Mouse (Mus musculus): ENCODE measurements around the gene Slc9a6. TPM values are rescaled to one million over a fixed set of nuclear protein-coding genes. Genes with fewer than 3 reads are reported as not detected.

The Slc9a6 gene
- polyA plus RNA-seq, 1 experiment from 2014 or later, result 6.6 TPM

- ATAC-seq (ENCODE audit: insufficient number of reproducible peaks, low FRiP score, low TSS enrichment, low read depth) (no peak), DNase-seq (ENCODE audit: low spot score) (no peak)
- H3K4me1 ChIP-seq (ENCODE audit: control insufficient read depth, insufficient read depth, low read length), result no peaks in the 10 kb centered on the region
- H3K27ac ChIP-seq (replicated peaks; ENCODE audit: low read depth, low read length), result no peak overlapping the region
- 84% methylated on average over 6 of the region's 6 CpGs for WGBS
- no peaks in the 10 kb centered on the region for H3K27me3 ChIP-seq (ENCODE audit: control insufficient read depth, insufficient read depth, low read length)
- H3K4me3 ChIP-seq (ENCODE audit: low read depth, low read length), result no peak overlapping the region
- H3K4me2 ChIP-seq (ENCODE audit: low read depth, severe bottlenecking), result no peak overlapping the region
- H3K36me3 ChIP-seq (ENCODE audit: control insufficient read depth, insufficient read depth, low read length), result no peaks in the 10 kb centered on the region
- H3K9ac ChIP-seq (ENCODE audit: low read length), result no peak overlapping the region
- H3K9me3 ChIP-seq (ENCODE audit: control insufficient read depth, low read length), result no peaks in the 10 kb centered on the region
Measured at GRCm38 (mm10) chrX:56677736-56678135, 68.2 kb downstream of the Slc9a6 start.

DNA sequence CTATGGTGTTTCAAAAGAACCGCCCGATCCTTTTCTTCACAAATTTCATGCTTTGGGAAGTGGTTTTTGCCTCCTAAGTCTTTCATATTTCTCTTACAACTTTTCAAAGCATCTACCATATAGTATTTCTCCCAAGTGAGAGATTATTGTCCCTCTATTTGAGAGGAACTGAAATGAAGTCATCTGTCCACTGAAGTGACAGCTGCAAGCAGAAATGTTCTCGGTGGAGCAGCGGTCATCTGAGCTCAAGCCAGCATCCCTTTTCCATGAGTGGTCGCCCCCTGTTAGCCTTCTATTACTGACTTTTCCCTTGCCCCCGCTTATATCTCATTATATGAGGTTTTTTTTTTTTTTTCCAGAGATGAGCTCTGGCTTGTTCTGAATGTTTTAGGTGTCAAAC lies 69.5 kb downstream of the Slc9a6 start:
- ATAC-seq (ENCODE audit: insufficient number of reproducible peaks, low FRiP score, low TSS enrichment, low read depth), result no peak
- no peaks in the 10 kb centered on the region for H3K27me3 ChIP-seq (ENCODE audit: control insufficient read depth, insufficient read depth, low read length)
- H3K4me2 ChIP-seq (ENCODE audit: low read depth, severe bottlenecking), result no peak overlapping the region
- H3K9ac ChIP-seq (ENCODE audit: low read length), result no peak overlapping the region
- no peaks in the 10 kb centered on the region for H3K4me1 ChIP-seq (ENCODE audit: control insufficient read depth, insufficient read depth, low read length)
- no peak overlapping the region for H3K4me3 ChIP-seq (ENCODE audit: low read depth, low read length)
- WGBS, result 79% methylated on average over 6 of the region's 6 CpGs
- no peak for DNase-seq (ENCODE audit: low spot score)
- H3K36me3 ChIP-seq (ENCODE audit: control insufficient read depth, insufficient read depth, low read length), result no peaks in the 10 kb centered on the region
- H3K27ac ChIP-seq (replicated peaks; ENCODE audit: low read depth, low read length), result no peak overlapping the region
- H3K9me3 ChIP-seq (ENCODE audit: control insufficient read depth, low read length), result no peaks in the 10 kb centered on the region

- WGBS, result 89% methylated on average over 1 of the region's 1 CpGs
- Histone ChIP-seq H3K4me2 (ENCODE audit: low read depth, severe bottlenecking) (no peak overlapping the region), H3K4me3 (ENCODE audit: low read depth, low read length) (no peak overlapping the region), H3K9ac (ENCODE audit: low read length) (no peak overlapping the region), H3K27me3 (ENCODE audit: control insufficient read depth, insufficient read depth, low read length) (no peaks in the 10 kb centered on the region), H3K36me3 (ENCODE audit: control insufficient read depth, insufficient read depth, low read length) (no peaks in the 10 kb centered on the region), H3K27ac (replicated peaks; ENCODE audit: low read depth, low read length) (no peak overlapping the region), H3K9me3 (ENCODE audit: control insufficient read depth, low read length) (no peaks in the 10 kb centered on the region), H3K4me1 (ENCODE audit: control insufficient read depth, insufficient read depth, low read length) (no peaks in the 10 kb centered on the region)
- no peak for DNase-seq (ENCODE audit: low spot score)
- no peak for ATAC-seq (ENCODE audit: insufficient number of reproducible peaks, low FRiP score, low TSS enrichment, low read depth)
Measured at GRCm38 (mm10) chrX:56682156-56682720, 72.7 kb downstream of the Slc9a6 start.

DNA sequence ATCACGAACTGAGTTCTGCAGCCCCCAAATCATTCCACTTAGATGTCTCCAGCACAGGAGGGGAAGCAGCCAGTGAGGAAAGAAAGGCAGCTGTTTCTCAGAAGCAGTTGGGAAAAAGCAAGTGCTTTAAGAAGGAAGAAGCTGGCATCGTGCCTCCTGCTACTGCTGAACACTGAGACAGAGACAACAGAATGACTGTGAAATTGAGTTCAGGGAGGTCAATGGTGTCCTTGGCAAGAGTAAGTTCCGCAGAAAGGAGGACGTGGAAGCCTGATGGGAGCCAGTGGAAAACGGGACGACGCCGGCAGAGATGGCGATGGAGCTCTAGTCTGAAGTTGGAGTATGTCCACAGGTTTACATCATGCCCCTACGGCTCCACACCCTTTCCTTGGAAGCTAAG lies 74.0 kb downstream of the Slc9a6 start:
- no peak overlapping the region for H3K4me3 ChIP-seq (ENCODE audit: low read depth, low read length)
- no peaks in the 10 kb centered on the region for H3K9me3 ChIP-seq (ENCODE audit: control insufficient read depth, low read length)
- no peaks in the 10 kb centered on the region for H3K36me3 ChIP-seq (ENCODE audit: control insufficient read depth, insufficient read depth, low read length)
- WGBS, result 94% methylated on average over 10 of the region's 10 CpGs
- no peak overlapping the region for H3K4me2 ChIP-seq (ENCODE audit: low read depth, severe bottlenecking)
- no peak for DNase-seq (ENCODE audit: low spot score)
- H3K27ac ChIP-seq (replicated peaks; ENCODE audit: low read depth, low read length), result no peak overlapping the region
- H3K4me1 ChIP-seq (ENCODE audit: control insufficient read depth, insufficient read depth, low read length), result no peaks in the 10 kb centered on the region
- ATAC-seq (ENCODE audit: insufficient number of reproducible peaks, low FRiP score, low TSS enrichment, low read depth), result no peak
- no peak overlapping the region for H3K9ac ChIP-seq (ENCODE audit: low read length)
- no peaks in the 10 kb centered on the region for H3K27me3 ChIP-seq (ENCODE audit: control insufficient read depth, insufficient read depth, low read length)

- no peak for ATAC-seq (ENCODE audit: insufficient number of reproducible peaks, low FRiP score, low TSS enrichment, low read depth)
- Histone ChIP-seq H3K4me3 (ENCODE audit: low read depth, low read length) (no peak overlapping the region), H3K36me3 (ENCODE audit: control insufficient read depth, insufficient read depth, low read length) (no peaks in the 10 kb centered on the region), H3K27ac (replicated peaks; ENCODE audit: low read depth, low read length) (no peak overlapping the region), H3K27me3 (ENCODE audit: control insufficient read depth, insufficient read depth, low read length) (no peaks in the 10 kb centered on the region), H3K9ac (ENCODE audit: low read length) (no peak overlapping the region), H3K9me3 (ENCODE audit: control insufficient read depth, low read length) (no peaks in the 10 kb centered on the region), H3K4me1 (ENCODE audit: control insufficient read depth, insufficient read depth, low read length) (no peaks in the 10 kb centered on the region), H3K4me2 (ENCODE audit: low read depth, severe bottlenecking) (no peak overlapping the region)
- WGBS, result 90% methylated on average over 6 of the region's 6 CpGs
- no peak for DNase-seq (ENCODE audit: low spot score)
Measured at GRCm38 (mm10) chrX:56692554-56692953, 83.0 kb downstream of the Slc9a6 start.

DNA sequence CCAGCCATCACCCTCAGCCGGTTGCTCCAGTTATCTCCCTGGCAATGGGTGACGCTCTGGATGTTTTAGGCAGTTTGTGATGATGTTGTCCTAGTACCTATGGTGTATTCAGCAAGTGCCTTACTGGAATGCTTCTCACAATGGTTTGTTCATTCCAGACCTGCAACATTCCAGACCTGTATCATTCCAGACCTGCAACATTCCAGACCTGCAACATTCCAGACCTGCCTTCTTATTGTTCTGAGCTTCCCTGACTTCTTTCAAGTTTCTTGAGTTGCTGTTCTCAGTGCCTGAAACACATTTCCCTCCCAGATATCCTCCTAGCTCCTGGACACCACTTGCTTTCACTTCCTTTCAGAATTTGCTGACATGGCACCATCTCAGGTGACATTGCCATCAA lies 85.0 kb downstream of the Slc9a6 start:
- no peak overlapping the region for H3K9ac ChIP-seq (ENCODE audit: low read length)
- ATAC-seq (ENCODE audit: insufficient number of reproducible peaks, low FRiP score, low TSS enrichment, low read depth) (no peak), DNase-seq (ENCODE audit: low spot score) (no peak)
- no peaks in the 10 kb centered on the region for H3K9me3 ChIP-seq (ENCODE audit: control insufficient read depth, low read length)
- no peaks in the 10 kb centered on the region for H3K36me3 ChIP-seq (ENCODE audit: control insufficient read depth, insufficient read depth, low read length)
- no peaks in the 10 kb centered on the region for H3K4me1 ChIP-seq (ENCODE audit: control insufficient read depth, insufficient read depth, low read length)
- WGBS, result 78% methylated on average over 2 of the region's 2 CpGs
- H3K4me2 ChIP-seq (ENCODE audit: low read depth, severe bottlenecking), result no peak overlapping the region
- H3K27ac ChIP-seq (replicated peaks; ENCODE audit: low read depth, low read length), result no peak overlapping the region
- no peaks in the 10 kb centered on the region for H3K27me3 ChIP-seq (ENCODE audit: control insufficient read depth, insufficient read depth, low read length)
- H3K4me3 ChIP-seq (ENCODE audit: low read depth, low read length), result no peak overlapping the region

- WGBS, result 87% methylated on average over 6 of the region's 6 CpGs
- H3K27me3 ChIP-seq (ENCODE audit: control insufficient read depth, insufficient read depth, low read length), result no peaks in the 10 kb centered on the region
- no peak overlapping the region for H3K27ac ChIP-seq (replicated peaks; ENCODE audit: low read depth, low read length)
- no peaks in the 10 kb centered on the region for H3K36me3 ChIP-seq (ENCODE audit: control insufficient read depth, insufficient read depth, low read length)
- no peak overlapping the region for H3K4me2 ChIP-seq (ENCODE audit: low read depth, severe bottlenecking)
- H3K9ac ChIP-seq (ENCODE audit: low read length), result no peak overlapping the region
- no peaks in the 10 kb centered on the region for H3K4me1 ChIP-seq (ENCODE audit: control insufficient read depth, insufficient read depth, low read length)
- ATAC-seq (ENCODE audit: insufficient number of reproducible peaks, low FRiP score, low TSS enrichment, low read depth) (no peak), DNase-seq (ENCODE audit: low spot score) (no peak)
- H3K4me3 ChIP-seq (ENCODE audit: low read depth, low read length), result no peak overlapping the region
- no peaks in the 10 kb centered on the region for H3K9me3 ChIP-seq (ENCODE audit: control insufficient read depth, low read length)
Measured at GRCm38 (mm10) chrX:56697199-56697780, 87.7 kb downstream of the Slc9a6 start.

- no peaks in the 10 kb centered on the region for H3K27me3 ChIP-seq (ENCODE audit: control insufficient read depth, insufficient read depth, low read length)
- no peak overlapping the region for H3K9ac ChIP-seq (ENCODE audit: low read length)
- H3K4me1 ChIP-seq (ENCODE audit: control insufficient read depth, insufficient read depth, low read length), result no peaks in the 10 kb centered on the region
- 88% methylated on average over 4 of the region's 4 CpGs for WGBS
- H3K27ac ChIP-seq (replicated peaks; ENCODE audit: low read depth, low read length), result no peak overlapping the region
- DNase-seq (ENCODE audit: low spot score), result no peak
- no peak for ATAC-seq (ENCODE audit: insufficient number of reproducible peaks, low FRiP score, low TSS enrichment, low read depth)
- no peaks in the 10 kb centered on the region for H3K36me3 ChIP-seq (ENCODE audit: control insufficient read depth, insufficient read depth, low read length)
- no peak overlapping the region for H3K4me2 ChIP-seq (ENCODE audit: low read depth, severe bottlenecking)
- H3K9me3 ChIP-seq (ENCODE audit: control insufficient read depth, low read length), result no peaks in the 10 kb centered on the region
- H3K4me3 ChIP-seq (ENCODE audit: low read depth, low read length), result no peak overlapping the region
Measured at GRCm38 (mm10) chrX:56697886-56698285, 88.3 kb downstream of the Slc9a6 start.

GRCm38 (mm10) chrX:56701261-56701660 lies 91.7 kb downstream of the Slc9a6 start:
- Histone ChIP-seq H3K9me3 (ENCODE audit: control insufficient read depth, low read length) (no peaks in the 10 kb centered on the region), H3K9ac (ENCODE audit: low read length) (no peak overlapping the region), H3K4me3 (ENCODE audit: low read depth, low read length) (no peak overlapping the region), H3K36me3 (ENCODE audit: control insufficient read depth, insufficient read depth, low read length) (no peaks in the 10 kb centered on the region), H3K4me2 (ENCODE audit: low read depth, severe bottlenecking) (no peak overlapping the region), H3K27ac (replicated peaks; ENCODE audit: low read depth, low read length) (no peak overlapping the region), H3K27me3 (ENCODE audit: control insufficient read depth, insufficient read depth, low read length) (no peaks in the 10 kb centered on the region), H3K4me1 (ENCODE audit: control insufficient read depth, insufficient read depth, low read length) (no peaks in the 10 kb centered on the region)
- ATAC-seq (ENCODE audit: insufficient number of reproducible peaks, low FRiP score, low TSS enrichment, low read depth) (no peak), DNase-seq (ENCODE audit: low spot score) (no peak)
- 86% methylated on average over 3 of the region's 3 CpGs for WGBS
